Mouse (Mus musculus) liver (tissue): Measurements from ENCODE around the gene Serpinb8.

ENCODE experiments used
- DNase-seq: peaks from one replicate; pipeline ENCODE4 v3.0.0-alpha.2; 2020; ENCODE audit warnings: mixed read lengths

Gene Serpinb8

GRCm38 (mm10) chr1:107657689-107658088, 67.9 kb downstream of the Serpinb8 start:
- DNase-seq, result no peak
